ENCODE assay signal across 11 mouse cellular contexts in genomic region chr17:83704469-83704868, GRCm38 (mm10). TPM values are rescaled to one million over a fixed set of nuclear protein-coding genes. Genes with fewer than 3 reads are reported as not detected.
DNase-seq lines count a peak whose midpoint lies in the region; TF ChIP-seq lines count a peak whose summit lies in the region.
"Had no signal": no experiment of that assay in that cellular context is flagged by ENCODE, and none has a peak within 500 bp of the region (broad histone marks: within the 10 kb centered on the region; RNA-seq: fewer than 3 reads in every experiment).

No protein-coding gene starts in this region.

- H3K4me3 ChIP-seq in liver, adult 2 months (ENCODE audit: insufficient read depth, low read depth, low read length) = no peak overlapping the region

- no peak overlapping the region for H3K27ac ChIP-seq in liver, adult 2 months (replicated peaks; ENCODE audit: insufficient read depth, low read depth, low read length)

- DNase-seq in cerebellum, adult 9-11 months = peak; percentile 20
- no peak for DNase-seq in cerebellum, adult 11-12 months
- peak; percentile 65 for DNase-seq in liver, adult 2 months (ENCODE audit: extremely low read depth, low read depth, low spot score)
- no peak for DNase-seq in liver
- peak; percentile 77 for DNase-seq in fat pad, adult 2 months (ENCODE audit: extremely low read depth, low read depth, low spot score)
- DNase-seq in lung, postnatal 25 days (ENCODE audit: low spot score) = peak; percentile 76
- DNase-seq in kidney, adult 9 months = no peak
- no peak for DNase-seq in adrenal gland, postnatal 25 days
- DNase-seq: left cerebral cortex, postnatal 4 days; right cerebral cortex, postnatal 4 days had no signal

- H3K79me2 ChIP-seq in liver, adult 2 months (ENCODE audit: control insufficient read depth, insufficient read depth, low read length) = peaks cover 7% of the 10 kb centered on the region; the same call in 1 of the 2 replicates

- WGBS in liver, adult 2 months = 64% methylated on average over 5 of the region's 5 CpGs

- no peak for TF ChIP-seq CTCF in liver, adult 2 months (IDR thresholded peaks at IDR 0.05; ENCODE audit: low read depth, low read length)

- no peak overlapping the region for H3K9ac ChIP-seq in liver, adult 2 months (ENCODE audit: low read depth, low read length)
- H3K9ac ChIP-seq: embryonic facial prominence, embryonic 15.5 days had no signal

- no peaks in the 10 kb centered on the region; the same call in 1 of the 2 replicates for H3K4me1 ChIP-seq in liver, adult 2 months (ENCODE audit: control insufficient read depth, insufficient read depth, low read length)

- no peaks in the 10 kb centered on the region for H3K27me3 ChIP-seq in liver, adult 2 months (ENCODE audit: control insufficient read depth, insufficient read depth, low read length)
- H3K27me3 ChIP-seq: embryonic facial prominence, embryonic 15.5 days had no signal

- no peaks in the 10 kb centered on the region for H3K36me3 ChIP-seq in liver, adult 2 months (ENCODE audit: control insufficient read depth, insufficient read depth, low read length)
- H3K36me3 ChIP-seq: embryonic facial prominence, embryonic 15.5 days had no signal

- no peak for TF ChIP-seq POLR2A in liver, adult 2 months (IDR thresholded peaks at IDR 0.05; ENCODE audit: extremely low read depth, insufficient read depth, low read length)

RNA-seq across cellular contexts. Expression of gene Mta3, which starts 1.5 kb away (rescaled TPM):
- total RNA-seq in liver, adult 2 months (2014; rRNA removed) = 11.3 and 11.4 TPM in 2 replicates
- 12.1 and 16.0 TPM in 2 replicates for polyA plus RNA-seq in liver, adult 2 months (2012; rRNA removed)
- total RNA-seq in adrenal gland, postnatal 25 days (2021) = 63.0 and 88.2 TPM in 2 replicates

Comparison
In these comparisons a context has a peak if more than half of its experiments do, and no peak if none do; other contexts are left out.
1. DNase-seq: peak in cerebellum, adult 9-11 months (single experiment), liver, adult 2 months (single experiment), fat pad, adult 2 months (single experiment) and lung, postnatal 25 days (single experiment); none in cerebellum, adult 11-12 months (single experiment), liver (single experiment), kidney, adult 9 months (single experiment) and adrenal gland, postnatal 25 days (single experiment).